Mouse (Mus musculus) urinary bladder, postnatal 4 days (tissue): ENCODE measurements at regions not wholly inside any gene's neighbourhood (a gene's known extent, or its start where the extent isn't known, plus 50 kb on each side); places are given as distances from the start of the nearest gene placed in this dataset.

Source experiments
- DNase-seq, 2 experiments: peaks; one replicate each; pipeline ENCODE4 v3.0.0; 2021 to 2022; ENCODE audit warnings: low spot score in 2 of 2

DNA sequence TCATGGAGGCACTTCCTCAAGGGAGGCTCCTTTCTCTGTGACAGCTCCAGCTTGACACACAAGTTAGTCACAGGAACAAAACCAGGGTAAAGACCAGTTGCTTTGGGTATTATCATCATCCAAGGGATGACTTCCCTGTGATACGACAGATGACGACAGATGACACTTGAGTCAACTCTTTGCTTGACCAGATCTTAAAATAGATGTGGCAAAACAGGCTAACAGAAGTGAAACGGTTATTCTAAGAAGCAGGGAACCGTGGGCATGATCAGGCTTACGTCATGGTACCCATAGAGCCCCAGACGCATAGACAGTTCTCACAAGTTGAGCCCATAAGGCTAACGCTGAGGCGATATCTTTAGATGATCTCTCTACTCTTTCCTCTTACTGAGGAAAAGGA is 160.3 kb downstream of the Dyrk2 start:
- no peak for DNase-seq

DNA sequence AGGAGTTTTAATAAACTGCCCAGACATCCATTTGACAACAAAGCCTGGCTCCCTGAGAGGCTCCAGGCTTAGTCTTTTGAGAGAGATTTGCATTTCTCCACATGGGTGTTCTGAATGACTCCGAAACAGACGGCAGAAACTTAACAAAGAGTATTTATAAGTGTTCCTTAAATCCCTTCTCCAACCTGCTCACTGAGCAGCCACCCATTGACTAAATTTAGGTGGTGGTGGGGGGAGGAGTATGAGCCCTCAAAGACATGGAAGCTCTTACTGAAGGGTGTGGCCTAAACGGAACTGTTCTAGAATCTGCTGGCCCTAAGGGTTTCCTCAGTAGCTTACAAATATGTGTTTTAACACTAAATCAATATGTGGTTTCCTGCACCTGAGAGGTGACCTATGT is 158.5 kb downstream of the Dyrk2 start:
- DNase-seq = no peak

DNA sequence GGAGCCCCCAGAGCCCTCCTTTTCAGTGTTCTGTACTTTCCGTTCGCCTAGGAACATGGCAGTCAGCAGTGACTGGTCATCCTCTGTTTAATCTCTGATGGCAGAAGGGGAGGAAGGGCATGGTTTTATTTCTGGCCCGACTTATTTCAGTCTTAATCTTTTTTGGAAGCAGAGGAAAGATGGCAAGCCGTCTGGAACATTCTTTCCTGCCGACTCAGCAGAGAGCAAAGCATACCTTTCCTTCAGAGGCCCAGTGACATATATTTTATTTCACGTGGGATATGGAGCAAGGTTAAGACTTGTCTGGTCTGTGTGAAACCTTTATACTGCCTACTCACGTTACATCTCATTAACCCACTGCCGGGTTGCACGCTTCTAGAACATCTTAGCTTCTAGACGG is 158.1 kb downstream of the Dyrk2 start:
- DNase-seq = no peak

DNA sequence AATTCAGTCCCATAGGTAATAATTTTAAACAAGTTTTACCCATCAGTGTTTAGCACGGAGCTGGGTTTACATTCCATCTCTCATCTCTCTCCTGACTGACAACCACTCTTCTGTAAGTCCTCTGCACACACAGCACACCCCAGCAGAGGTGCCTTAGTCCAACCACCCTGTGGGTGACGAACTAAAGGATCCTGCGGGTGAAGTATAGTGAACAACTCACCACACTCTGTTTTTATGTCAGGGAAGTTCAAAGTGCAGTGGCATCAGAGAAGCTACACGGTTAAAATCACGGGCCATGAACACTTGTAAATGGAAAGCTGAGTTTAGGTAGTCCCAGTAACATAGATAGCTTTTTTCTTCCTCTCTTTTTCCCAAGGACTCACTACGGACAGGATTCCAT is 157.1 kb downstream of the Dyrk2 start:
- no peak for DNase-seq

GRCm38 (mm10) chr10:118714179-118714581 is 155.8 kb downstream of the Dyrk2 start:
- no peak for DNase-seq

- no peak for DNase-seq
Observed at GRCm38 (mm10) chr10:118714595-118714994, 155.4 kb downstream of the Dyrk2 start.

DNA sequence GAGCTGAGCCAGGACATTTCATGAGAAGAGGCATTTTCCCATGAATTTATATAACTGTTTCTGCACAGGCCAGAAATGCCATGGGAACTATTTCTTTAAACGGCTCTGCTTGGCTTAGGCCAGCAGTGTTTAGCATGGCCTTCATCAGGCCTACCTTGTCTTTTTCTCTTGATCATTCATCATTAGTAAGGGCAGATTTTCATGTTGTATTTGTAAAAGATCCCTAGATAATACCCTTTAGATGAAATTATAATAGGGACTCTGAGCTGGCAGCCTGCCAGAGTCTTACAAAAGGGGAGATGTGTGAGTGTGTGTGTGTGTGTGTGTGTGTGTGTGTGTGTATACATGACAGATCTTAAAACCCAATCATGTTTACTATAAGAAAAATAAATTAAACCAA is 149.4 kb downstream of the Dyrk2 start:
- no peak for DNase-seq

GRCm38 (mm10) chr10:118722132-118722551 is 147.9 kb downstream of the Dyrk2 start:
- no peak for DNase-seq

- no peak for DNase-seq
Observed at GRCm38 (mm10) chr10:118722671-118723070, 147.3 kb downstream of the Dyrk2 start.

DNA sequence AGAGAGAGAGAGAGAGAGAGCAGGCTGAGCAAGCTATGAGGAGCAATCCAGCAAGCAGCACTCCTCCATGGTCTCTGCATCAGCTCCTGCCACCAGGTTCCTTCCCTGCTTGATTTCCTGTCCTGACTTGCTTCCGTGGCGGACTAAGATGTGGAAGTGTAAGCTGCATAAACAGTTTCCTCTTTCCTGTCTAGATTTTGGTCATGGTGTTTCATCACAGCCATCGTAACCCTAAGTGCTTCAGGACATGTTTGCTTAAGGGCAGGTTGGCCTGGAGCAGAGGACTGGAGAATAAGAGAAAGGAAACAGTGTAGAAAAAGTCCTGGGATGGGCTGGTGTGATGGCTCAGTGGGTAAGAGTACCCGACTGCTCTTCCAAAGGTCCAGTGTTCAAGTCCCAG is 133.9 kb downstream of the Dyrk2 start:
- no peak for DNase-seq

DNA sequence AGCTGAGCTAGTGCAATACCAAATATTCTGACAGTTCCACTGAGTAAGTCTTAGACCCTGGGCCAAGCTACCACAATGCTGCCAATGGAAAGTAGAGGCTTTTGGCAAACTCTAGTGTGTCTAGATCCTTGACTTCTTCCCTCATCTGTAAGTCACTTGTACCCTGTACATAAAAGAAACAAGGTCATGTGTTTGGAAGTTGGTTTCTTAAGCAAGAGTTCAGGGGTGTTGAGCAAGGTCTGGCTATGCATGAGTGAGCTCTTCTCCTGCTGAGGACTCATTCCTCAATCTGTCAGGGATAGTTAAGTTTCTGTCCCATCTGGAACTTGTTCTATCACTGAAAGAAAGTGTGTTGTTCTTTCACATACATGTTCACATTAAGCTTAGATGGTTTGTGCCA is 132.9 kb downstream of the Dyrk2 start:
- DNase-seq = no peak

GRCm38 (mm10) chr10:118739849-118740481 is 130.0 kb downstream of the Dyrk2 start:
- DNase-seq = no peak

GRCm38 (mm10) chr10:118743831-118744230 is 126.2 kb downstream of the Dyrk2 start:
- no peak for DNase-seq

DNA sequence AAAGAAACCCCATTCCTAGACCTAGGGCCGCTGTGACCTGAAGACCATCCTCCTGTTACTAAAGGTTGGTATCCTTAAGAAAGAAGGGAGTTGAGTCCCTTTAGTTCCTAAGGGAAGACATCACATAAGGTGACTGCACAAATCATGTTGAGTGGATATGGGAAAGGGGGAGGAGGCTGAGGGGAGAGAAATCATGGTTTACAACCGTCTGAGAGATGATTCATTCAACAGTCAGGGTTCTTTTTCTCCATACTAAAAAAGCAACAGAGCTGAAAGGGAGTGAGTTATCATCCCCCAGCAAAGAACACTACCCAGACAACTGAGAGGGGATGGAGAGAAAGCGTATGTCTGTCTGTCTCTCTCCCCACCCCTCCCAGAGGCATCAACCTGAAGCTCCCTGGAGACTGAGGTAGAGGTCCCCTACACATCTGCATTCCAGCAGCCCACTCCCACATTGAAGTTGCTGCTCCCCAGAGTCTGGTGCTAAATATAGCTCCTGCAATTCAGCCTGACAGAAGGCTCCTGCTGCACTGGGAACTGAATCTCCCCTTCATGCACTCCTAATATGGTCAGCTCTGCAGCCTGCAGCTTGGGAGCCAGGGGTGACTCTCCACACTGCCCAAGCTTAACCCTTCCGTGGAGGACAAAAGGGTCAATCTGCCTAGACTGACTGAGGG is 123.2 kb downstream of the Dyrk2 start:
- no peak for DNase-seq

DNA sequence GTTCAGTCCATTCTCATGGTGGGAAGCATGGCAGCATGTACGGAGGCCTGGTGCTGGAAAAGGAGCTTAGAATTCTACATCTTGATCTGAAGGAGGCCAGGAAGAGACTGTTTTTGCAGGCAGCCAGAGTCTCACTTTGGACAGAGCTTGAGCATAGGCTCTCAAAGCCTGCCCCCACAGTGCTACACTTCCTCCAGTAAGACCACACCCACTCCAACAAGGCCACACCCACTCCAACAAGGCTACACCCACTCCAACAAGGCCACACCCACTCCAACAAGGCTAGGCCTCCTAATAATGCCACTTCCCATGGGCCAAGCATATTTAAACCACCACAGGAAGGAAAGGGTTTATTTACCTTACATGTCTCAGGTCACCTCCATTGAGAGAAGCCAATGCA is 121.0 kb downstream of the Dyrk2 start:
- DNase-seq = no peak

GRCm38 (mm10) chr10:118749756-118750155 is 120.3 kb downstream of the Dyrk2 start:
- no peak for DNase-seq

DNA sequence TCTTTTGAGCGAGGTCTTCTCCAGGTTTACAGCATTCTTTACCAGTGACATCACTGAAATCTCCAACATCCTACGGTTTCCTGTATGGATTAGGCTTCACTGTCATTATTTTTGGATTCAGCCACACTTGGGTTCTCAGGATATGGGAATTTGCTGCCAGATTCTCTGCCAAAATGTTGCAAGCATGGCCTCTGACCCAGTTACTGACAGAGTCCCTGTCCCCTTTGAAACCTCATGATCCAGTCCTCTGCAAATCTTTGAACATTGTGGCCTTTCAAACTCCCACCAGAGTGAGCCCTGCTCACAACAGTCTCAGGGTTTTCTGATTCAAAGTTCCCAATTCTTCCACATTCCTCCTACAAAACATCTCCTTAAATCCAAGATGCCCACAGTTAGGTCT is 118.9 kb downstream of the Dyrk2 start:
- DNase-seq = no peak

GRCm38 (mm10) chr10:118753061-118753775 is 116.8 kb downstream of the Dyrk2 start:
- no peak for DNase-seq

GRCm38 (mm10) chr10:118754791-118755190 is 115.2 kb downstream of the Dyrk2 start:
- DNase-seq = no peak

DNA sequence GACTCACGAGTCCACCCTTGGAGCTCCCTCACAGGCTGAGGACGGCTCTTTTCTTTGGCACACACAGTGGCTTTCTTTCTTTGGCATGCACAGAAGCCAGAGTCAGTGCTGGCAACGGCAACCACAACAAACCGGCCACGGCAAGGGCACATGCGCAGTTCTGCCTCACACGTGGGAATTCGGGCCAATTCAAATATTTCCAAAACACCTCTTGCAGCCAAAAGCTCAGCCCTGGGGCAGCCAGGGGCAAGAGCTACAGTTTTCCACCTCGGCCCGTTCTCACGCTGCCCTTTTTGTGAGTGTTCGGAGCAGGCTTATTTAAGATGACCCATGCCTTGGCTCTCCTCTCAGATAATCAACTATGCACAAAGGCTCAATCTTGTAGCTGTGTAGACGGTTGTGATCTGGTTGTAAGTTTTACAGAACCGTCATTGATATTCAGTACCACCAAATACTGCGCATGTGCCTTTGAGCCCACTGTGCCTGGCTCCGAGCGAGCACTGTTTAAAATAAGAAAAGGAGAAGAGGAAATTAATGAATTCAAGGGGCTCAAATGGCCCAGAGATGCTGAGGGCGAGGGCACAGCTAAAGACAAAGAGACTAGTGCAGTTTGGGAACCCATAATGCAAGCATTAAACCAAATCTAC is 111.1 kb downstream of the Dyrk2 start:
- no peak for DNase-seq

GRCm38 (mm10) chr10:118760441-118760840 is 109.6 kb downstream of the Dyrk2 start:
- DNase-seq = no peak

DNA sequence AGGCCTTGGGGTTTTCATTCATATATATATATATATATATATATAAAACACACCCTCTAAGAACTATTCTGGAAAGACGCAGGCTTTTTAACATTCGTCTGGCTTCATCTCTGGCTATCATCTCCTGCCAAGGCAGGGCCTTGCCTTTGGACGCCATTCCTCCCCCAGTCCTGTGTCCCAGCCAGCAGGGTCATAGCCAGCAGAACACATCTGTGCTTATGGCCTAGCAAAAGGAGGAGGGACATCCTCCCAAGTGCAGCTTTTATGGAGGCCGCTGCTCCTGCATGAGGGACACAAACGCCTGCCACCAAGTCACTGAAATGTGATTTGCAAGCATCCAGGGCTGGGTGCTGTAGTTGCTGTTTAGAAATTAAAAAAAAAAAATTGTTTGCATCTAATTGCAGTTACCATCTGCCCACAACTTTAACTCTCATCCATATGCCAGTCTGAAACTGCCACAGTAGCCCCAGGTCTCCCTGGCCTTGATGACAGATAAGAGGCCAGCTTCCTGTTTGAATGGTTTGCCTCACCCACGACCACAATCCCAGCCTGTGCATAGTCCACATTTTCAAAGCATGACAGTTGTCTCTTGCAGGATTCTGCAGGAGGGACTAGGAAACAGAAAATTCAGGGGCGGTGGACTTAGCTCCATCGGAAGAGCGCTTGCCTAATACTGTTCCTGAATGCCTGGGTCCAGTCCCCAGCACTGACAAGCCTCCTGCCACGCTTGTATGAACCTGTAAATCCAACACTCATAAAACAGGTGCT is 108.7 kb downstream of the Dyrk2 start:
- no peak for DNase-seq
